Mouse (Mus musculus): ENCODE measurements around the gene Cdkl4. TPM values are rescaled to one million over a fixed set of nuclear protein-coding genes. Genes with fewer than 3 reads are reported as not detected.
A peak's percentile ranks its signal among the peaks of the same experiment; 100 is the strongest.

The Cdkl4 gene
- total and polyA plus RNA-seq, 3 experiments, result 0.42 to 0.71 TPM; not detected in 1

- no peak overlapping the region for H3K4me3 ChIP-seq (ENCODE audit: control insufficient read depth in 1 of 2, insufficient read depth in 1 of 2, low read depth in 2 of 2, low read length in 2 of 2)
- no peak overlapping the region for H3K27ac ChIP-seq (ENCODE audit: control insufficient read depth, low read depth, low read length)
- no peaks in the 10 kb centered on the region for H3K27me3 ChIP-seq (ENCODE audit: control insufficient read depth in 1 of 2, insufficient read depth in 2 of 2, low read length in 2 of 2)
- TF ChIP-seq SMC3 (IDR thresholded peaks at IDR 0.05; ENCODE audit: low read depth, low read length) (0 out of 2 replicates have a peak, but pooled peaks have one; percentile 2), JUND (IDR thresholded peaks at IDR 0.05; ENCODE audit: low read depth, low read length) (no peak), CHD2 (IDR thresholded peaks at IDR 0.05; ENCODE audit: low read length) (no peak), NRF1 (IDR thresholded peaks at IDR 0.05; ENCODE audit: insufficient read depth, low read depth, low read length, poor library complexity, severe bottlenecking) (no peak), UBTF (IDR thresholded peaks at IDR 0.05; ENCODE audit: borderline replicate concordance, insufficient read depth, low read depth, low read length) (no peak), CTCF (IDR thresholded peaks at IDR 0.05 in 2 of 3, conservative IDR thresholded peaks at IDR 0.05 in 1 of 3; ENCODE audit: control insufficient read depth in 1 of 3, insufficient read depth in 1 of 3, low read depth in 2 of 3, low read length in 3 of 3, poor library complexity in 1 of 3, severe bottlenecking in 1 of 3) (peak in 1 of 3 experiments; percentile 17; a peak in 1 of 6 replicates)
- H3K9ac ChIP-seq (ENCODE audit: control insufficient read depth, low read depth, low read length, poor library complexity, severe bottlenecking), result no peak overlapping the region
- no peak for DNase-seq (ENCODE audit: low read depth, low spot score)
- H3K4me1 ChIP-seq (ENCODE audit: control insufficient read depth in 1 of 2, insufficient read depth in 2 of 2, low read length in 2 of 2), result peaks cover 2 to 14% of the 10 kb centered on the region in 2 experiments; a peak in 3 of 4 replicates
- no peaks in the 10 kb centered on the region for H3K79me2 ChIP-seq (ENCODE audit: control insufficient read depth, insufficient read depth, low read length, poor library complexity)
- peaks cover 0 to 11% of the 10 kb centered on the region in 2 experiments; a peak in 2 of 4 replicates for H3K36me3 ChIP-seq (ENCODE audit: control insufficient read depth in 1 of 2, insufficient read depth in 2 of 2, low read length in 2 of 2)
- no peaks in the 10 kb centered on the region for H3K9me3 ChIP-seq (replicated peaks; ENCODE audit: insufficient read depth, low read length)
Observed at GRCm38 (mm10) chr17:80517244-80517643, 60.4 kb downstream of the Cdkl4 start.

DNA sequence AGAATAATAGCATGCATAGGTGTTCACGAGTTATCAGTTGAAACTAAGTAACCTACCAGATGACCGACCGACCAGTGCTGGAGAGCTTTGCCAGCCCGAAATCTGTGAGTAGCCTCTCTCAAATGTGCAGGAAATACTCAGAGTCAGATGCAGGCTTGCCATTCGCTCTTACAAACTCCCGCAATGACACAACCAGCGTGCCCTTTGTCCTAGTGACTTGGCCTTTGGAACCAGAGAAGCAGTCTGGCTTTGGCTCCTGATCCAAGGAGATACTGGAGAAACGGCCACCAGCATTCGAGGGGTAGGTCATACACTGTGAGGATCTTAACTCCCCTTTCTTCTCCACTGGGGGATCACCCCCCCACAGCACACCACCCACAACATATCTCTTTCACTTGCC is 61.7 kb downstream of the Cdkl4 start:
- Histone ChIP-seq H3K79me2 (ENCODE audit: control insufficient read depth, insufficient read depth, low read length, poor library complexity) (no peaks in the 10 kb centered on the region), H3K27ac (ENCODE audit: control insufficient read depth, low read depth, low read length) (no peak overlapping the region), H3K9me3 (replicated peaks; ENCODE audit: insufficient read depth, low read length) (no peaks in the 10 kb centered on the region), H3K9ac (ENCODE audit: control insufficient read depth, low read depth, low read length, poor library complexity, severe bottlenecking) (no peak overlapping the region), H3K4me3 (ENCODE audit: control insufficient read depth in 1 of 2, insufficient read depth in 1 of 2, low read depth in 2 of 2, low read length in 2 of 2) (no peak overlapping the region), H3K4me1 (ENCODE audit: control insufficient read depth in 1 of 2, insufficient read depth in 2 of 2, low read length in 2 of 2) (peaks cover under 1 to 14% of the 10 kb centered on the region in 2 experiments; a peak in 3 of 4 replicates), H3K36me3 (ENCODE audit: control insufficient read depth in 1 of 2, insufficient read depth in 2 of 2, low read length in 2 of 2) (peaks cover 0 to 11% of the 10 kb centered on the region in 2 experiments; a peak in 2 of 4 replicates), H3K27me3 (ENCODE audit: control insufficient read depth in 1 of 2, insufficient read depth in 2 of 2, low read length in 2 of 2) (no peaks in the 10 kb centered on the region)
- no peak for DNase-seq (ENCODE audit: low read depth, low spot score)
- TF ChIP-seq CHD1 (IDR thresholded peaks at IDR 0.05; ENCODE audit: low read depth, low read length) (no peak), ZMIZ1 (IDR thresholded peaks at IDR 0.05; ENCODE audit: low read depth, low read length) (no peak), MXI1 (IDR thresholded peaks at IDR 0.05; ENCODE audit: low read depth, low read length) (no peak), SIN3A (IDR thresholded peaks at IDR 0.05; ENCODE audit: low read length) (no peak)

DNA sequence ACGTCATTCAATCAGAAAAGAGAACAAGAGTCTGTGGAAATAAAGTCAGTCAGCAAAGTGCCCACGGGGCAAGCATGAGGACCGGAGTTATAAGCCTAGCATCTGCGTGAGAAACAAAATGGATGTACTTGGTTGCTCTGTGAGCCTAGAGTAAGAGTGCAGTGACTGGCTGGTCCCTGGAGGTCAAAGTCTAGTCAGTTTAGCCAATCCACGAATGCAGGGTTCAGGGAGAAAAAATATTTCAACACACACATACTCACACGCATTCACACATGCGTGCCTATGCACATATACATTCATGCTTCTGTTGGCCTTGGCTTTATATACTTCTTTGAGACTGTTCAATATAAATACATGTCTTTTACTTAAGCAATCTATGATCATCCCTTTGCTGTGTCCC is 62.1 kb downstream of the Cdkl4 start:
- peaks cover 0 to 14% of the 10 kb centered on the region in 2 experiments; a peak in 2 of 4 replicates for H3K4me1 ChIP-seq (ENCODE audit: control insufficient read depth in 1 of 2, insufficient read depth in 2 of 2, low read length in 2 of 2)
- no peak for TF ChIP-seq TAL1 (IDR thresholded peaks at IDR 0.05; ENCODE audit: low read length)
- no peak for TF ChIP-seq NELFE (IDR thresholded peaks at IDR 0.05; ENCODE audit: low read depth, low read length)
- TF ChIP-seq SMC3 (IDR thresholded peaks at IDR 0.05; ENCODE audit: low read depth, low read length), result no peak
- no peak for TF ChIP-seq KAT2A (conservative IDR thresholded peaks at IDR 0.05; ENCODE audit: low read depth, low read length)
- no peak for TF ChIP-seq RAD21 (IDR thresholded peaks at IDR 0.05; ENCODE audit: low read depth, low read length)
- TF ChIP-seq MAFK (IDR thresholded peaks at IDR 0.05; ENCODE audit: borderline replicate concordance, low read depth, low read length), result no peak
- TF ChIP-seq POLR2AphosphoS2 (IDR thresholded peaks at IDR 0.05; ENCODE audit: low read length), result no peak
- TF ChIP-seq USF1 (IDR thresholded peaks at IDR 0.05; ENCODE audit: low read depth, low read length), result no peak
- no peak for TF ChIP-seq HCFC1 (IDR thresholded peaks at IDR 0.05; ENCODE audit: low read depth, low read length)
- TF ChIP-seq CHD2 (IDR thresholded peaks at IDR 0.05; ENCODE audit: low read length), result no peak
- no peak for TF ChIP-seq CTCF (IDR thresholded peaks at IDR 0.05 in 2 of 3, conservative IDR thresholded peaks at IDR 0.05 in 1 of 3; ENCODE audit: control insufficient read depth in 1 of 3, insufficient read depth in 1 of 3, low read depth in 2 of 3, low read length in 3 of 3, poor library complexity in 1 of 3, severe bottlenecking in 1 of 3)
- H3K79me2 ChIP-seq (ENCODE audit: control insufficient read depth, insufficient read depth, low read length, poor library complexity), result no peaks in the 10 kb centered on the region
- H3K27ac ChIP-seq (ENCODE audit: control insufficient read depth, low read depth, low read length), result no peak overlapping the region
- H3K9ac ChIP-seq (ENCODE audit: control insufficient read depth, low read depth, low read length, poor library complexity, severe bottlenecking), result no peak overlapping the region
- H3K27me3 ChIP-seq (ENCODE audit: control insufficient read depth in 1 of 2, insufficient read depth in 2 of 2, low read length in 2 of 2), result no peaks in the 10 kb centered on the region
- H3K36me3 ChIP-seq (ENCODE audit: control insufficient read depth in 1 of 2, insufficient read depth in 2 of 2, low read length in 2 of 2), result peaks cover 0 to 11% of the 10 kb centered on the region in 2 experiments; a peak in 2 of 4 replicates
- no peak overlapping the region for H3K4me3 ChIP-seq (ENCODE audit: control insufficient read depth in 1 of 2, insufficient read depth in 1 of 2, low read depth in 2 of 2, low read length in 2 of 2)
- no peaks in the 10 kb centered on the region for H3K9me3 ChIP-seq (replicated peaks; ENCODE audit: insufficient read depth, low read length)
- no peak for DNase-seq (ENCODE audit: low read depth, low spot score)
